Mouse (Mus musculus) embryonic stem cell, embryonic (primary cell): ENCODE measurements around the gene Gm13420.

Experiments used
- CTCF ChIA-PET, 4 experiments: fragments of 300-600 bp in 2 of 4; fragments of 350-600 bp in 2 of 4; sonication (Branson Sonifier 250); formaldehyde crosslinking; loops; one replicate each; lab custom pipeline; 2022; ENCODE audit warnings: inconsistent platforms in 2 of 4; lab: Charles Lee
- POLR2A ChIA-PET, 4 experiments: fragments of 300-600 bp in 2 of 4; fragments of 350-600 bp in 2 of 4; sonication (Branson Sonifier 250); formaldehyde crosslinking; loops; one replicate each; lab custom pipeline; 2022; ENCODE audit warnings: antibody characterized with exemption in 4 of 4, inconsistent platforms in 1 of 4; lab: Charles Lee

The Gm13420 gene

DNA sequence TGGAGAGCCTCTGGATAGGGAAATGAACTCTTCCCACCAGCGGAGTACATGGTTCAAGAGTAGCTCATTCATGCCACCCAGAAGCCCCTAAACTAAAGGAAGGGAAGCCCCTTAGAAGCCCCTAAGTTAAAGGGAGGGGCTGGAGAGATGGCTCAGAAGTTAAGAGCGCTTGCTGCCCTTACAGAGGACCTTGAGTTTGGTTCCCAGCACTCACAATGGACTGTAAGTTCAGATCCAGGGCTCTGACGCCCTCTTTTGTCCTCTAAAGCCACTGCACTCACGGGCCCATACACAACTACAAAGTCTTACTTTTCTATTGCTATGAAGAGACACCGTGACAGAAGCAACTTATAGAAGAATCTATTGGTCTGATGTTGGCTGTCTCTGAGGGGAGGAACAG is 912 bp upstream of the Gm13420 start:
- ChIA-PET POLR2A (interaction anchor here (0.8 to 35.2 kb wide), 18 partner anchors 13 to 310 kb away, joined by 3 to 884 read pairs (median 3); no protein-coding TSS in a partner anchor), CTCF (interaction anchor here in 1 of 4 experiments (1.3 to 3.4 kb wide), 2 partner anchors 13 to 87 kb away, joined by 3 to 16 read pairs; no protein-coding TSS in a partner anchor)

DNA sequence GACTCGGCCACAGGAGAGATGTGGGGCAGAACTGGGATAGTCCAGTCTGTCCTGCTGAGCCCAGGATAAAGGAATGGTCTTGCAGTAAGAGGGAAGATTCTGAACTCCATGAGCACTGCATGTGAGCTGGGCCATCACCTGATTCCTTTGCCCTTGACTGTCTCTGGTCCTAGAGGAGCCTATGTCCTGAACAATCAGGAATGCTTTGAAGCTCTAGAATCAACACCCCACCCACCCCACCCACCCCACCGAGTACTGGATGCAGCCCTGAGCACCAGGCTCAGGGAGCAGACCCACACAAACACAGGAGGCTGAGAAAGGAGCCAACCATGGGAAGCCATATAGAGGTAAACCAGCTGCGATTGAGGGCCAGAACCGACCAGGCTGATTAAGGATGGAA is 3.0 kb downstream of the Gm13420 start:
- CTCF ChIA-PET: interaction anchor here (0.5 to 2.3 kb wide), 40 partner anchors 9 to 626 kb away, joined by 3 to 18 read pairs (median 4); partner anchors contain the start of gene Rapgef1 (in 1 of the 4)
- POLR2A ChIA-PET: interaction anchor here (0.6 to 35.2 kb wide), 91 partner anchors 8 to 524 kb away, joined by 3 to 884 read pairs (median 4); partner anchors contain the start of genes Slc27a4 (in 2 of the 4), Coq4 (in 1 of the 4), Gm13547 (in 1 of the 4) and Odf2 (in 1 of the 4)

DNA sequence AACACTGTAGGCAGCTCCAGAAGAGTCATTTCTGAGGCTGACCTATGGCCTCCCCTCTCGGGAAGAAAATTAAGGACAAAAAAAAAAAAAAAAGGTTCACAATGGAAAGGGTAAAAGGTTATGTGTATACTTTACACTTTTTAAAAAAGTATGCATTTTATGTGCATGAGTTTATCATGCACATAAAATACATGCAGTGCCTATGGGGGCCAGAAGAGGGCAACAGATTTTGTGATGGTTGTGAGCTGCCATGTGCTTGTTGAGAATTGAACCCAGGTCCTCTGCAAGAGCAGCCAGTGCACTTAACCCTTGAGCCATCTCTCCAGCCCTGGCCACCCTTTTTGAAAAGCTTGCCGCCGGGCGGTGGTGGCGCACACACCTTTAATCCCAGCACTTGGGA is 3.6 kb downstream of the Gm13420 start:
- POLR2A ChIA-PET: interaction anchor here (0.6 to 35.2 kb wide), 89 partner anchors 9 to 824 kb away, joined by 3 to 884 read pairs (median 4); partner anchors contain the start of genes Slc27a4 (in 2 of the 4), Coq4 (in 1 of the 4), Gm13547 (in 1 of the 4) and Odf2 (in 1 of the 4)
- CTCF ChIA-PET: interaction anchor here (0.5 to 2.3 kb wide), 64 partner anchors 8 to 925 kb away, joined by 3 to 18 read pairs (median 4); partner anchors contain the start of genes Rapgef1 (in 2 of the 4), Coq4 (in 1 of the 4) and Urm1 (in 1 of the 4)

DNA sequence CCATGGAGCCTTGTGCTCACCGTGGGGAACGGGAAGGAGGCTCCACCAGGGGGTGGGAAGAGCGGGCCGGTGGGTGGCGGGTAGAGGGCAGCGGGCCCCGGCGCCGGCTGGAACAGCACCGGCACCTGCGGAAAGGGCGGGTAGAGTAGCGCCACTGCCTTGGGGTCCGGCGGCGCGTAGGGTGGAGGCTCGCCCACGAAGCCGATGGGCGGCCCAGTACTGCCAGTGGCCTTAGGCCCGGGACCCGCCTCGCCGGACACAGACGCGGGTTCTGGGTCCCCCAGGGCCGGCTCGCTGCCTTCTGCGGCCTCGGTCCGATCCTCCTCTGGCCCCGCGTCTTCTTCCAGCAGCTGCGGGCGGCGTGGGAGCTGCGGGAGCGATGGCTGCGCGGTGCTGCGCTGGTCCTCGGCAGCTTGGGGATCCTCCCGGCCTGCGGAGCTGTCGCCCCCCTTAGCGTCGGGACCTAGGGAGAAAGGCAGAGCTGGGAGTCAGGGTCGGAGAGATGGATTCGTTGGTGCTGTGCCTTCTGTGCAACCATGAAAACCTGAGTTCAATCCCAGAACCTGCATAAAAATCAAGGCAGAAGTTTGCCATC is 4.2 kb downstream of the Gm13420 start:
- ChIA-PET CTCF (interaction anchor here (0.6 to 2.3 kb wide), 43 partner anchors 8 to 925 kb away, joined by 3 to 15 read pairs (median 4); partner anchors contain the start of genes Rapgef1 (in 2 of the 4), Coq4 (in 1 of the 4) and Urm1 (in 1 of the 4)), POLR2A (interaction anchor here (0.6 to 35.2 kb wide), 57 partner anchors 9 to 823 kb away, joined by 3 to 884 read pairs (median 5); partner anchors contain the start of genes Slc27a4 (in 2 of the 4), Coq4 (in 1 of the 4), Rapgef1 (in 1 of the 4) and Urm1 (in 1 of the 4))

DNA sequence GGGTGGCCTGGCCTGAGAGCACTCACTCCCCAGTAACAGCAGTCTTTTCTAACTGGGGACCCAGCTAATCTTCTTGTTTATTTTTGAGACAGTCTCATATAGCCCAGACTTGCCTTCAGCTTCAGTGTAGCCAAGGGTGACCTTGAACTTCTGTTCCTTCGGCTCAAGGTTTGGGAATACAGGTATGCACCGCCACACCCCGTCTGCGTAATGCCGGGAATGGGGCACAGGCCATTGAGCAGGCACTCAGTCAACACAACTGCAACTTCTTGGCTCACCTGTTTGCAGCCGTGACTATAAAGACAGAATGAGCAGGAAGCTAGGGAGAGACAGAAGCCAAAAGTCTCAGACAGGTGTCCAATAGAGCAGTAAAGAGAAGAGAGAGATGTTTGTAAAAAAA is 7.2 kb downstream of the Gm13420 start:
- ChIA-PET CTCF (interaction anchor here in 2 of 4 experiments (0.8 to 1.6 kb wide), 3 partner anchors 13 to 74 kb away, joined by 3 to 5 read pairs (median 3); no protein-coding TSS in a partner anchor), POLR2A (interaction anchor here in 3 of 4 experiments (0.6 to 35.2 kb wide), 13 partner anchors 9 to 391 kb away, joined by 3 to 884 read pairs (median 3); partner anchors contain the start of gene Coq4 (in 1 of the 3))

DNA sequence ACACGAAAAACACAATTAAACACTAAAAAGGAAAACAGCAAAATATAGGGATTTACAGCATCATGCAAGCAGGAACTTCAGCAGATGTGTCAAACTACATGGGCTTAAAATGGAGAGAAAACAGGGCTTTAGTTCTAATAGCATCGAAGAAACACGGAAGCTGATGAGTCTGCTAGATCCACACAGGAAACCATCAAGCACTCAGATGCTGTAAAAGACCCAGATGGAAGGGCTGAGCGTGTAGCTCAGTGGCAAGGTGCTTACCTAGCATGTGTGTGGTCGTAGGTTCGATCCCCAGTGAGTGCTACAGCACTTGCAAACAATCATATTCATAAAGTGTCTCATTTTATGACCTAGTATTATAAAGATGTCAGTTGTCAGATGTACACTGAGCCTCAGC is 10.3 kb downstream of the Gm13420 start:
- ChIA-PET CTCF (interaction anchor here in 2 of 4 experiments (1.3 to 1.5 kb wide), 3 partner anchors 9 to 33 kb away, joined by 3 to 9 read pairs (median 4); no protein-coding TSS in a partner anchor), POLR2A (interaction anchor here in 3 of 4 experiments (0.6 to 42.2 kb wide), 14 partner anchors 4 to 108 kb away, joined by 3 to 884 read pairs (median 4); partner anchors contain the start of genes Gm13420 (in 2 of the 3), Gm13547 (in 1 of the 3) and Slc27a4 (in 1 of the 3))

GRCm38 (mm10) chr2:29739368-29739767 is 12.1 kb downstream of the Gm13420 start:
- POLR2A ChIA-PET: interaction anchor here (0.5 to 42.2 kb wide), 20 partner anchors 2 to 664 kb away, joined by 3 to 884 read pairs (median 4); partner anchors contain the start of gene Gm13420 (in 2 of the 4)

DNA sequence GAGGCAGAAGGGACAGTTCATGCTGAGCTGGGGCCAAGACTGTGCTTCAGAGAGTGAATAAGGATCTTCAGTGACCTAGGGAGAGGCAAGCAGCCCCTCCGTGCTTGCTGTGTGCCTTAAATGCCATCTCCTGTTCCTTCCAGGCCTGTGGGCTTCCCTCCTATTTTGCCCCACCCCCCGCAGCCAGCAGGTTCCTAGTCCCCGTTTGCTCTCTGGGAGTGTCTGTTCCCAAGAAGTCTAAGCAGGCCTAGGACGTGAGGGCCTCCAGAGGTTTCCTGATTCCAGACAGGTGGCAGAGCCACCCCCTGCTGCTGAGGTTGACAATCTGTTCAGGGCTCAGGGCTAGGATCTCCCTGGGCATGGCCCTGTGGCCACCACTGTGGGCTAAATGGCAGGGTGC is 12.7 kb downstream of the Gm13420 start:
- ChIA-PET CTCF (interaction anchor here in 3 of 4 experiments (0.6 to 1.7 kb wide), 8 partner anchors 10 to 130 kb away, joined by 3 to 13 read pairs (median 4); partner anchors contain the start of genes Cercam (in 1 of the 3) and Gm13547 (in 1 of the 3)), POLR2A (interaction anchor here (0.6 to 42.2 kb wide), 23 partner anchors 2 to 214 kb away, joined by 3 to 884 read pairs (median 4); partner anchors contain the start of gene Gm13420 (in 2 of the 4))

More at GRCm38 (mm10) chr2:29739368-29739767, 12.1 kb downstream of the Gm13420 start:
- CTCF ChIA-PET: interaction anchor here in 3 of 4 experiments (0.8 to 1.7 kb wide), 8 partner anchors 9 to 129 kb away, joined by 3 to 13 read pairs (median 4); partner anchors contain the start of genes Cercam (in 1 of the 3) and Gm13547 (in 1 of the 3)

DNA sequence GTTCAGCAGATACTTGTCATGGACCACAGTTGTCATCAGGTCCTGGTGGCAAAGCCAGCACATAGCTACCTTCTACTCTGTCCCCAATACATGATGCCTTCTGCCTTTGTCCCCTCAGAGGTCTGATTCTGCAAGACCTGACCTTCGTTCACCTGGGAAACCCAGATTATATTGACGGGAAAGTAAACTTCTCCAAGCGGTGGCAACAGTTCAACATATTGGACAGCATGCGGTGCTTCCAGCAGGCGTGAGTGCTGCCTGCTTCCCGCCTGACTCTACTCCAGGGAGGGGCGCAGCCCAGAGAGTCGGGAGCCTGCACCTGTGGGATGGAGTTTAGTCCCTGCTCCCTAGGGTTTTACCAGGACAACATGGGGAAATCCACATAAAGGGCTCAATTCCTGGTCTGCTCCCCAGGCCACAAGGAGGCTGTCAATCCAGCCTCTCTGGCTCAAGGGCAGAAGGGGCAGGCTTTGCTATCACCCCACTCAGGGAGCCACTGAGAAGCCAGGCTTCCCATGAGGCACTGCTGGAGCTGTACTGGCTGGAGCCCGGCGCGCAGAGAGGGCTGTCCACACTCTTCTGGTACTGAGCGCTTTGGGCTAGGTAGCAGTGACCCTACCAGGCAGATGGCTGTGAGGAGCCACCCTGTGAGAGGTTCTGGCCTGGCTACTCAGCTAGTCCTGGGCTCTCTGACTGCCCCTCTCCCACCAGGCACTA is 14.1 kb downstream of the Gm13420 start:
- POLR2A ChIA-PET: interaction anchor here in 2 of 4 experiments (0.9 to 42.2 kb wide), 13 partner anchors 0 to 253 kb away, joined by 3 to 884 read pairs (median 4); partner anchors contain the start of gene Gm13420 (in 2 of the 2)

GRCm38 (mm10) chr2:29735708-29736107 is 15.8 kb downstream of the Gm13420 start:
- POLR2A ChIA-PET: interaction anchor here in 2 of 4 experiments (0.6 to 42.2 kb wide), 13 partner anchors 1 to 104 kb away, joined by 3 to 884 read pairs (median 5); partner anchors contain the start of gene Gm13420 (in 2 of the 2)
- CTCF ChIA-PET: interaction anchor here in 2 of 4 experiments (1.0 to 1.3 kb wide), 2 partner anchors 12 to 27 kb away, joined by 3 read pairs; no protein-coding TSS in a partner anchor

More for the DNA sequence above, 14.1 kb downstream of the Gm13420 start:
- CTCF ChIA-PET: no interaction called here

DNA sequence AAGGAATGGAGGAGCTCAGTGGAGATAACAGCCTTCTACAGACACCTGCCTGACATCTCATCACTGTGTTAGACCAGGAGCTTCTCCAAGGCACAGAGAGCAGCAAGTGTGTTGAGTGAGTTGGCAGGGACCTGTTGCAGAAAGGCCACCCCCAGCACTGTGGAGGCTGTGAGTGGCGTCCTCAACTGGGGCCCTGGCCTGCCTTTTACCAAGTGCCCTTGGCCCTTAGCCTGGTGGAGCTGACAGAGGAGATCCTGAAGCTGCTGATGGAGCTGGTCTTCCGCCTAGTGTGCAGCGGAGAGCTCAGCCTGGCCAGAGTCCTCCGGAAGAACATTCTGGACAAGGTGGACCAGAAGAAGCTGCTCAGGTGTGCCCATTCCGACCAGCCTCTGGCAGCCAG is 18.1 kb downstream of the Gm13420 start:
- POLR2A ChIA-PET: interaction anchor here in 3 of 4 experiments (0.8 to 42.2 kb wide), 18 partner anchors 4 to 156 kb away, joined by 3 to 884 read pairs (median 6); partner anchors contain the start of genes Gm13420 (in 2 of the 3), Odf2 (in 1 of the 3) and Rapgef1 (in 1 of the 3)
- CTCF ChIA-PET: interaction anchor here (0.6 to 3.6 kb wide), 8 partner anchors 15 to 364 kb away, joined by 3 to 12 read pairs (median 4); no protein-coding TSS in a partner anchor

- POLR2A ChIA-PET: interaction anchor here (0.6 to 42.2 kb wide), 23 partner anchors 4 to 1170 kb away, joined by 3 to 884 read pairs (median 5); partner anchors contain the start of genes Gm13420 (in 2 of the 4), Rapgef1 (in 1 of the 4) and Slc27a4 (in 1 of the 4)
- CTCF ChIA-PET: interaction anchor here (1.0 to 3.6 kb wide), 7 partner anchors 8 to 114 kb away, joined by 3 to 12 read pairs (median 9); no protein-coding TSS in a partner anchor
These were observed 18.9 kb downstream of the Gm13420 start for GRCm38 (mm10) chr2:29732559-29732958.

- CTCF ChIA-PET: interaction anchor here in 3 of 4 experiments (0.5 to 3.6 kb wide), 22 partner anchors 9 to 241 kb away, joined by 3 to 13 read pairs (median 5); partner anchors contain the start of gene Rapgef1 (in 1 of the 3)
These were observed 19.9 kb downstream of the Gm13420 start for GRCm38 (mm10) chr2:29731545-29731944.

DNA sequence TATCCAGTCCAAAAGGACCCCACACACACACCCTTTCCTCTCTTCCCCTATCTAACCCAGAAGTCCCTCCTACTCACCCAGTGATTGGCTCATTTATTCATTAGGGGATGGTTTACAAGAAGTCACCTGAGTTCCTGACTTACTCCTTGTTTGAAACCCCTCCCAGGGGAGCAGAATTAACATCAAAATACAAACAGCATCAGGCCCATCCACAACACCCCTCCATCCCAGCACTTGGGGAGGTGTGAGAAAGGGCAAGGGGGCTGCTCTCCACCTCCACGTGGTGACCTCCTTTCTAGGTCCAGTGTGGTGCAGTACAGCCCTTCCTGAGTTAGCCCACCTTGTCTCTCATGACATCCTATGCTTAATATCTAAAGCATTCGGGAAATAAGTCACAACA is 22.0 kb downstream of the Gm13420 start:
- ChIA-PET CTCF (interaction anchor here in 2 of 4 experiments (0.6 to 1.7 kb wide), 3 partner anchors 21 to 60 kb away, joined by 3 to 4 read pairs (median 4); no protein-coding TSS in a partner anchor), POLR2A (interaction anchor here (0.6 to 42.2 kb wide), 30 partner anchors 7 to 531 kb away, joined by 3 to 884 read pairs (median 5); partner anchors contain the start of genes Gm13420 (in 2 of the 4) and Urm1 (in 1 of the 4))

More at GRCm38 (mm10) chr2:29731545-29731944, 19.9 kb downstream of the Gm13420 start:
- POLR2A ChIA-PET: interaction anchor here in 3 of 4 experiments (0.6 to 42.2 kb wide), 22 partner anchors 5 to 343 kb away, joined by 3 to 884 read pairs (median 5); partner anchors contain the start of genes Gm13420 (in 2 of the 3), Rapgef1 (in 1 of the 3), Slc27a4 (in 1 of the 3) and Urm1 (in 1 of the 3)

DNA sequence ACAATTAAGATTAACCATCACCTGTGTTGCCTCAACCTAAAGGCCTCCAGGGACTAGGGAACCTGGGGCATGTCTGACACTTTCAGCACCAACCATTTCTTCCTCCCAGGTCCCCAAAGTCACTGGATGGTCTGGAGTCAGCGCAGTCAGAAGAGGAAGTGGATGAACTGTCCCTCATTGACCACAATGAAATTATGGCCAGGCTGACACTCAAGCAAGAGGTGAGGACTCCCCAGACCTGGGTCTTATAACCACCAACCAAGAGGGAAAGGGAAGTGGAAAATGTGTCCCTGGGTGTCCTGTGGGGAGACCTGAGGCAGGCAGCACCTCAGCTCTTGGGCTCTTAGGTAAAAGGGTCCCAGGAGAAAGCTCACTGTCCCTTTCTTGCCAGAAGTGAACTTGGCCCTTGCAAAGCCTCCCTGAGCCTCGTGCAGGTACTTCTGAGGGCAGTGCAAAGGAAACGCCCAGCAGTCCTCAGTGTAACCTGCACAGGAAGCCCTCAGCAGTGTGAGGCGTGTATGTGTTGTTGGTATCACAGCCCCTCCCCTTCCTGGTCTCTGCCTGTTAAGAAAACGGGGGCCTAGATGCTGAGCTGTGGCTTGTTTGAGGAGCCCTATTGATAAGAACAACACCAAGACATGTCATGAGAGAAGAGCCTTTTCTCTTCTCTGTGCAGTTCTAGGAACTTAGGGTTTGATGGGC is 26.7 kb downstream of the Gm13420 start:
- POLR2A ChIA-PET: interaction anchor here in 2 of 4 experiments (0.7 to 42.2 kb wide), 15 partner anchors 4 to 102 kb away, joined by 3 to 884 read pairs (median 4); partner anchors contain the start of gene Gm13420 (in 1 of the 2)
- CTCF ChIA-PET: interaction anchor here in 2 of 4 experiments (0.7 to 1.1 kb wide), 2 partner anchors 8 to 9 kb away, joined by 3 read pairs; no protein-coding TSS in a partner anchor
